Mouse (Mus musculus) kidney, postnatal 14 days (tissue): ENCODE measurements around the gene Cxcl10.
A peak's percentile ranks its signal among the peaks of the same experiment; 100 is the strongest.

Source experiments
- DNase-seq: peaks from one replicate; pipeline ENCODE4 v3.0.0; 2022; ENCODE audit warnings: mixed read lengths

Gene Cxcl10

GRCm38 (mm10) chr5:92318596-92318995 is 30.1 kb downstream of the Cxcl10 start:
- DNase-seq: no peak

GRCm38 (mm10) chr5:92318119-92318518 is 30.6 kb downstream of the Cxcl10 start:
- DNase-seq: no peak

DNA sequence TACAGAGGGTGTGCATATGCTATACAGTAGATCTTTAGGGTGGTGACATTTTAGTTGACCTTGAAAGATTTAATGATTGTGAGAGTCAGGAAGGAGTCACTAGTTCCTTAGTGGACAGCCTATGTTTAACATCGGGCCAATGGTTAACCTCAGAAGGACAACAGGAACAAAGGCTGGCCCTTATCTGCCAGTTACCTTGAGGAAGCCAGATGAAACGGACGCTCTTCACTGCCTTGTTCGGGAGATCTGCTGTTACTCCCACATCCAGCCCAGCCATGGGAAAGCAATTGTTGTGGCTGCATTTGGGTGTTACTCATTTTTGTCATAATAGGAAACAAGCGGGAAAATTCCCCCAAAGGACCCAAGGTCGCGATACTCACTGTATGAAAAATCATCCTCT is 34.9 kb downstream of the Cxcl10 start:
- no peak for DNase-seq

- DNase-seq: peak; percentile 92
These were observed 36.5 kb downstream of the Cxcl10 start for GRCm38 (mm10) chr5:92312046-92312715.

- peak; percentile 96 for DNase-seq
These were observed 38.8 kb downstream of the Cxcl10 start, which contains the start of gene Sdad1 for GRCm38 (mm10) chr5:92309681-92310511. Sdad1 (minus strand) TSS chr5:92310479.

DNA sequence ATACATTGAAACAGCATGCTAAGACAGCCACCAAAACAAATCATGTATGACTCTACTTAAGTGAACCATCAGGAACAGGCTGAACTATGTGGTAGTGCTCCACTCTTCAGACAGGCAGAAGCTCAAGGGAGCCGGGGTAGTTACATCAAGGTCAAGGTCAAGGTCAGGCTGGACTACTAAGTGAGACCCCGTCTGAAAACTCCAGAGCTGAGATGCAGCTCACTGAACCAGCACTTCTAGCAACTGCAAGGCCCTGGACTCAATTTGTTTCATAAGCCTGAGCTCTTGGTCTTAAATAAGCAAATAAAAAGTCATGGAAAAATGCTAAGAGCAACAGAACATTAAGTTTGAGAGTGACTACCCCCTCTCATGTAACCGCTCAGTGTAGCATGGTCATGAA is 44.4 kb downstream of the Cxcl10 start:
- no peak for DNase-seq

DNA sequence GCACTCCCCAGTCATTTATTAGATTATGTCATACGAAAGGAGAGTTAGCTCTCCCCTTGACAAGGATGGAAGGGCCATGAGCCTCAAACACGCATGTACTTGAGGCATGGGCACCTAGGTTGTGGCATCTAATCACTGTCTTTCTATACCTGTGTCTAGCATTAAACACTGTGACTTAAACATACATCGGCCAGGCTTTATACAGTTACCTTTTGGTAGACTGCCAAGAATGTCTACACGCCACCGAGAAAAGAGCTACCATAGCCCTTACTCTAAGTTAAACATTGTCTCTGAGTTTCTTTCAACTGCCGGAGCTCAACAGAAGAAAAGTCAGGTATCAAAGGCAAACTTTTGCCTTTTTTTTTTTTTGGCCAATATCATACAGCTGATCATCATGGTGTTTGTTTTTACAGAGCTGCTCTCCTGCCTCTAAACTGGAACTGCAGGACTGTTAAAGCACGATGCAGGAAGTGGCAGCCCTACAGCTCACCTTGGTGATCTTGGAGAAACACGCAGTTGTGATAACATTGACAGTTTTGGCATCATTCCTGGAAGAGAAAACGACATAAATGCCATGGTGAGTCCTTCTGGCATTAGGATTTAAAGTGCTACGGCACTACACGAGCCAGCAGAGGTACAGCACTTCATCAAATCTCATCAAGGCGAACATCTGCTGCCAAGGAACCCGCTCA is 46.4 kb downstream of the Cxcl10 start:
- DNase-seq: no peak
